Mouse (Mus musculus): ENCODE measurements at regions not wholly inside any gene's neighbourhood (a gene's known extent, or its start where the extent isn't known, plus 50 kb on each side); places are given as distances from the start of the nearest gene placed in this dataset.
"Not testable (repeated sequence)": the region's sequence is repeated elsewhere in the genome, so short reads cannot be mapped to it uniquely, and the experiment has no call there.

- H3K4me3 ChIP-seq, result no peak overlapping the region
Measured at GRCm38 (mm10) chrX:50618936-50619335, 190.6 kb upstream of the Olfr1324 start.

GRCm38 (mm10) chrX:50616920-50617319 lies 188.6 kb upstream of the Olfr1324 start:
- TF ChIP-seq CTCF (IDR thresholded peaks at IDR 0.05), result peak; percentile 62
- intact Hi-C loops (cut with DNase I); DNase-seq: not testable (repeated sequence)

More at GRCm38 (mm10) chrX:50618936-50619335, 190.6 kb upstream of the Olfr1324 start:
- no peak for DNase-seq
- no peak for TF ChIP-seq CTCF (IDR thresholded peaks at IDR 0.05)
- intact Hi-C loops (cut with DNase I), result no loop called here
- peak overlapping the region; percentile 68 for H3K27ac ChIP-seq

GRCm38 (mm10) chrX:50614874-50615273 lies 186.6 kb upstream of the Olfr1324 start:
- intact Hi-C loops (cut with DNase I), result loop anchor here (5.0 kb wide), 1 partner anchor 38 kb away; no protein-coding TSS in a partner anchor
- peak overlapping the region; percentile 86 for H3K27ac ChIP-seq
- DNase-seq, result not testable (repeated sequence)

More at GRCm38 (mm10) chrX:50616920-50617319, 188.6 kb upstream of the Olfr1324 start:
- peak overlapping the region; percentile 69 for H3K4me3 ChIP-seq
- H3K27ac ChIP-seq, result peak overlapping the region; percentile 80

DNA sequence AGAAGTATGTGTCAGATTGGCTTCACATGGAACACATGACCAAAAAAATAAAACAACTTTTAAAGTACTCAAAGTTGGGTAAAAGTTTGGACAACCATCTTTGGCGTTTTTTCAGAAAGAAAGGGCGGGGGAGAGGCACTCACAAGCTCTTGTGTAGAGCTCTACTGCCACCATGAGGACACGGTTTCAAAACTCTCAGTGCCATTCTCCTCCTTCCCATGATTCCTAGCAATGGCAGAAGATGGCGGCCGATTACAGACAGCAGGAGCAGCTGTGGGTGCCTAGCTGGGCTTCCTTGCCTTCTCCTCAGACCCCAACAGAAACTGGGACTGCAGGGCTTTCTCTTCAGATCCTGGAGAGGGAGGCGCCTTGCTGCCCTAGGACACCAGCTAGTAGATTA lies 186.1 kb upstream of the Olfr1324 start:
- DNase-seq, result not testable (repeated sequence)
- intact Hi-C loops (cut with DNase I), result loop anchor here (5.0 kb wide), 1 partner anchor 37 kb away; no protein-coding TSS in a partner anchor
- H3K4me3 ChIP-seq, result peak overlapping the region; percentile 68

More at GRCm38 (mm10) chrX:50614874-50615273, 186.6 kb upstream of the Olfr1324 start:
- peak overlapping the region; percentile 68 for H3K4me3 ChIP-seq
- TF ChIP-seq CTCF (IDR thresholded peaks at IDR 0.05), result peak; percentile 68

DNA sequence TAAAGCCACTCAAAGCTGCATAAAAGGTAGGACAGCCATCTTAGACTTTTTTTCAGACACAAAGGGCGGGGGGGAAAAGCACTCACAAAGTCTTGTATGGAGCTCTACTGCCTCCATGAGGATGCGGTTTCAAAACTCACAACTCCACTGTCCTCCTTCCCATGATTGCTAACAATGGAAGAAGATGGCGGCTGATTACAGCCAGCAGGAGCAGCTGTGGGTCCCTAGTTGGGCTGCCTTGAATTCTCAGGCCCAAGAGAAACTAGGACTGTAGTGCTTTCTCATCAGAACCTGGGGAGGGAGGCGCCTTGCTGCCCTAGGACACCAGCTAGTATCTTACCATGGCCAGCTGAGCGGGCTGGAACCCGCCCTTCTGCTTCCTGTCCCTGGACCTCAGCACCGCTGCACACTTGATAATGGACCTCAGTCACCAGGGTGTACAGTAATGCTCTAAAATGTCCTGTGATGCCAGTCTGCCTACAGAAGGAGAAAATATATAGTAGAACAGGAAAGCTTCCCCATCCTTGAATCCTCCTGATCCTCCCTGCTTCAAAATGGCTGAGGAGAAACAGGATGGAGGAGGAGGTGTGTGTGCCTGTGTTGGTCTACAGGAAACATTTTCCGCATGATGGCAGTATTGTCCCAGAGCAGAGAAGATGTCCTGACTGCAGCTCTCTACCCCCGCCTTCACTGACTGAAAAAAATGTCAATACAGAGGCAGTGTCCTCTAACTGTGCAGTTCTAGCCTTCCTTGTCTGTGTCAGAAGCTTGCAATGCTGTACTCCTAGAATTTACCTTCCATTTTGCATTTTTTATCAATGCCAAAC lies 183.7 kb upstream of the Olfr1324 start:
- peak; percentile 68 for TF ChIP-seq CTCF (IDR thresholded peaks at IDR 0.05)
- intact Hi-C loops (cut with DNase I), result loop anchor here (5.0 kb wide), 1 partner anchor 35 kb away; no protein-coding TSS in a partner anchor
- Histone ChIP-seq H3K27ac (peak overlapping the region; percentile 91), H3K4me3 (peak overlapping the region; percentile 73)
- DNase-seq, result no peak

More for the DNA sequence above, 186.1 kb upstream of the Olfr1324 start:
- TF ChIP-seq CTCF (IDR thresholded peaks at IDR 0.05), result peak; percentile 59
- peak overlapping the region; percentile 86 for H3K27ac ChIP-seq

GRCm38 (mm10) chrX:50608141-50608540 lies 179.8 kb upstream of the Olfr1324 start:
- Histone ChIP-seq H3K4me3 (peak overlapping the region; percentile 50), H3K27ac (peak overlapping the region; percentile 49; the same call in 1 of the 2 replicates)
- DNase-seq; intact Hi-C loops (cut with DNase I): not testable (repeated sequence)

DNA sequence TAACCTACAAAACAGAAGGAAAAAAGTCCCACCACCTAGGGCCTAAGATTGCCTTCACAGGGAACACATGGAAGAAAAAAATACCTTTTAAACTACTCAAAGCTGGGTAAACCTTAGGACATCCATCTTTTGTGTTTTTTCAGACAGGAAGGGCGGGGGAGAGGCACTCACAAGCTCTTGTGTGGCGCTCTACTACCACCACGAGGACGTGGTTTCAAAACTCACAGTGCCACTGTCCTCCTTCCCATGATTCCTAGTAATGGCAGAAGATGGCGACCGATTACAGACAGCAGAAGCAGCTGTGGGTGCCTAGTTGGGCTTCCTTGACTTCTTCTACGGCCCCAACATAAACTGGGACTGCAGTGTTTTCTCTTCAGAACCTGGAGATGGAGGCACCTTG lies 179.3 kb upstream of the Olfr1324 start:
- intact Hi-C loops (cut with DNase I), result no loop called here
- peak overlapping the region; percentile 49; the same call in 1 of the 2 replicates for H3K27ac ChIP-seq
- peak overlapping the region; percentile 50 for H3K4me3 ChIP-seq
- DNase-seq, result no peak
- TF ChIP-seq CTCF (IDR thresholded peaks at IDR 0.05), result peak; percentile 53

- DNase-seq, result not testable (repeated sequence)
- H3K4me3 ChIP-seq, result peak overlapping the region; percentile 63
Measured at GRCm38 (mm10) chrX:50605517-50605916, 177.2 kb upstream of the Olfr1324 start.

DNA sequence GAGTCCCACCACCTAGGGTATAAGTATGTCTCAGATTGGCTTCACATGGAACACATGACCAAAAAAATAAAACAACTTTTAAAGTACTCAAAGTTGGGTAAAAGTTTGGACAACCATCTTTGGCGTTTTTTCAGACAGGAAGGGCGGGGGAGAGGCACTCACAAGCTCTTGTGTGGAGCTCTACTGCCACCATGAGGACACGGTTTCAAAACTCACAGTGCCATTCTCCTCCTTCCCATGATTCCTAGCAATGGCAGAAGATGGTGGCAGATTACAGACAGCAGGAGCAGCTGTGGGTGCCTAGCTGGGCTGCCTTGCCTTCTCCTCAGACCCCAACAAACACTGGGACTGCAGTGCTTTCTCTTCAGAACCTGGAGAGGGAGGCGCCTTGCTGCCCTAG lies 176.7 kb upstream of the Olfr1324 start:
- H3K27ac ChIP-seq, result peak overlapping the region; percentile 81
- intact Hi-C loops (cut with DNase I); DNase-seq: not testable (repeated sequence)
- H3K4me3 ChIP-seq, result peak overlapping the region; percentile 63
- TF ChIP-seq CTCF (IDR thresholded peaks at IDR 0.05), result peak; percentile 50

More at GRCm38 (mm10) chrX:50605517-50605916, 177.2 kb upstream of the Olfr1324 start:
- peak overlapping the region; percentile 81 for H3K27ac ChIP-seq
- peak; percentile 66 for TF ChIP-seq CTCF (IDR thresholded peaks at IDR 0.05)
- intact Hi-C loops (cut with DNase I), result not testable (repeated sequence)

- peak overlapping the region; percentile 86 for H3K27ac ChIP-seq
- peak; percentile 70 for TF ChIP-seq CTCF (IDR thresholded peaks at IDR 0.05)
- DNase-seq; intact Hi-C loops (cut with DNase I): not testable (repeated sequence)
- peak overlapping the region; percentile 67 for H3K4me3 ChIP-seq
Measured at GRCm38 (mm10) chrX:50602881-50603280, 174.6 kb upstream of the Olfr1324 start.

DNA sequence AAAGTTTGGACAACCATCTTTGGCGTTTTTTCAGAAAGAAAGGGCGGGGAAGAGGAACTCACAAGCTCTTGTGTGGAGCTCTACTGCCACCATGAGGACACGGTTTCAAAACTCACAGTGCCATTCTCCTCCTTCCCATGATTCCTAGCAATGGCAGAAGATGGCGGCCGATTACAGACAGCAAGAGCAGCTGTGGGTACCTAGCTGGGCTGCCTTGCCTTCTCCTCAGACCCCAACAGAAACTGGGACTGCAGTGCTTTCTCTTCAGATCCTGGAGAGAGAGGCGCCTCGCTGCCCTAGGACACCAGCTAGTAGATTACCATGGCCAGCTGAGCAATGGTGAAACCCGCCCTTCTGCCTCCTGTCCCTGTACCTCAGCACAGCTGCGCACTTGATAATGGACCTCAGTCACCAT lies 174.2 kb upstream of the Olfr1324 start:
- Histone ChIP-seq H3K4me3 (peak overlapping the region; percentile 67), H3K27ac (peak overlapping the region; percentile 86)
- intact Hi-C loops (cut with DNase I); DNase-seq: not testable (repeated sequence)
- TF ChIP-seq CTCF (IDR thresholded peaks at IDR 0.05), result peak; percentile 53

DNA sequence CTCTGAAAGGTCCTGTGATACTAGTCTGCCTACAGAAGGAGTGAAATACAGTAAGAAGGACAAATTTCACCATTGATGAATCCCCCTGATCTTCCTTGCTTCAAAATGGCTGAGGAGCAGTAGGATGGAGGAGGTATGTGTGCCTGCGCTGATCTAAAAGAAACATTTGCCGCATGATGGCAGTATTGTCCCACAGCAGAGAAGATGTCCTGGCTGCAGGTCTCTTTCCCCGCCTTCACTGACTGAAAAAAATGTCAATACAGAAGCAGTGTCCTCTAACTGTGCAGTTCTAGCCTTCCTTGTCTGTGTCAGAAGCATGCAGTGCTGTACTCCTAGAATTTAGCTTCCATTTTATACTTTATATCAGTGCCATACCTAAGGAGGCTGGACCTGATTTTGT lies 172.0 kb upstream of the Olfr1324 start:
- DNase-seq; intact Hi-C loops (cut with DNase I): not testable (repeated sequence)
- TF ChIP-seq CTCF (IDR thresholded peaks at IDR 0.05), result peak; percentile 67
- H3K4me3 ChIP-seq, result peak overlapping the region; percentile 70
- peak overlapping the region; percentile 87 for H3K27ac ChIP-seq

- Histone ChIP-seq H3K27ac (peak overlapping the region; percentile 87), H3K4me3 (peak overlapping the region; percentile 70)
- DNase-seq, result no peak
- peak; percentile 69 for TF ChIP-seq CTCF (IDR thresholded peaks at IDR 0.05)
- intact Hi-C loops (cut with DNase I), result no loop called here
Measured at GRCm38 (mm10) chrX:50599780-50600179, 171.5 kb upstream of the Olfr1324 start.

DNA sequence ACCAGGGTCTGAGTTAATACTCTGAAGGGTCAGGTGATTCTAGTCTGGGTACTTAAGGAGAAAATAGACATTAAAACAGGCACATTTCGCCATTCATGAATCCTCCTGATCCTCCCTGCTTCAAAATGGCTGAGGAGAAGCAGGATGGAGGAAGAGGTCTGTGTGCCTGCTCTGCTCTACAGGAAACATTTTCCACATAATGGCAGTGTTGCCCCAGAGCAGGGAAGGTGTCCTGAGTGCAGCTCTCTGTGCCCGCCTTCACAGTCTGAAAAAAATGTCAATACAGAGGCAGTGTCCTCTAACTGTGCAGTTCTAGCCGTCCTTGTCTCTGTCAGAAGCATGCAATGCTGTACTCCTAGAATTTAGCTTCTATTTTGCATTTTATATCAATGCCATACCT lies 169.3 kb upstream of the Olfr1324 start:
- Histone ChIP-seq H3K27ac (peak overlapping the region; percentile 79), H3K4me3 (peak overlapping the region; percentile 65)
- intact Hi-C loops (cut with DNase I); DNase-seq: not testable (repeated sequence)
